Mouse (Mus musculus) liver, postnatal 0 days (tissue): Measurements from ENCODE around the gene Hist1h3i.

Experiments
- CTCF ChIP-seq: sonication (generic); IDR thresholded peaks from 2 replicates; pipeline ENCODE4 v1.5.1; 2016; ENCODE audit warnings: antibody characterized with exemption, low read depth
- EP300 ChIP-seq: IDR thresholded peaks from 2 replicates; pipeline ENCODE4 v1.6.1; 2016; ENCODE audit warnings: antibody characterized with exemption, low read depth, mild to moderate bottlenecking

GRCm38 (mm10) chr13:21745006-21745405 is 38.2 kb downstream of the Hist1h3i start:
- TF ChIP-seq CTCF = no peak
- TF ChIP-seq EP300 = no peak
